Mouse (Mus musculus) embryonic facial prominence, embryonic 10.5 days (tissue): Measurements from ENCODE around the gene 1700129C05Rik. TPM values are rescaled to one million over a fixed set of nuclear protein-coding genes. Genes with fewer than 3 reads are reported as not detected.

ENCODE experiments used
- DNase-seq: peaks from one replicate; pipeline ENCODE4 v3.0.0-alpha.2; 2017; ENCODE audit warnings: low spot score
- H3K27ac ChIP-seq: fragments of 300-500 bp; sonication (generic); replicated peaks from 2 replicates; pipeline ENCODE4 v1.5.1; 2016; ENCODE audit warnings: mild to moderate bottlenecking
- H3K27me3 ChIP-seq: fragments of 300-500 bp; sonication (generic); replicated peaks from 2 replicates; pipeline ENCODE4 v1.6.1; 2016; ENCODE audit warnings: low read depth, mild to moderate bottlenecking; ENCODE audit not compliant: poor library complexity, severe bottlenecking
- H3K36me3 ChIP-seq: fragments of 300-500 bp; sonication (generic); replicated peaks from 2 replicates; pipeline ENCODE4 v1.6.1; 2016; ENCODE audit warnings: mild to moderate bottlenecking, moderate library complexity
- H3K4me1 ChIP-seq: fragments of 300-500 bp; sonication (generic); 2 replicates; pipeline ENCODE4 v1.6.1; 2016
- H3K4me3 ChIP-seq: fragments of 300-500 bp; sonication (generic); 2 replicates; pipeline ENCODE4 v1.5.1; 2016; ENCODE audit warnings: mild to moderate bottlenecking, moderate library complexity
- H3K9me3 ChIP-seq: fragments of 300-500 bp; sonication (generic); 2 replicates; pipeline ENCODE4 v1.6.1; 2016; ENCODE audit warnings: mild to moderate bottlenecking
- WGBS: fragments of 180-500 bp; shearing (Covaris S2); methylation state at CpG from one replicate; pipeline ENCODE4 v1.1.7; 2016; 5-methylcytosine and 5-hydroxymethylcytosine counted together
- polyA plus RNA-seq: library from polyadenylated mRNA; unstranded; fragments of >200 nt; fragmentation: Nextera tagmentation; extraction: Ambion mirVana; gene quantifications from 2 replicates; pipeline ENCODE4 v1.2.1, GENCODE M21; 2016

Gene 1700129C05Rik
- polyA plus RNA-seq: not detected in 2 replicates

GRCm38 (mm10) chr14:59142793-59143192 is at the start of gene 1700129C05Rik:
1700129C05Rik (minus strand) TSS chr14:59142893.
- 94% methylated on average over 4 of the region's 4 CpGs for WGBS
- Histone ChIP-seq H3K27me3 (no peaks in the 10 kb centered on the region), H3K36me3 (no peaks in the 10 kb centered on the region), H3K9me3 (no peaks in the 10 kb centered on the region), H3K4me3 (no peak within 1 kb of the TSS), H3K27ac (no peak within 1 kb of the TSS), H3K4me1 (no peaks in the 10 kb centered on the region)
- no peak for DNase-seq

- no peaks in the 10 kb centered on the region for H3K9me3 ChIP-seq
- no peaks in the 10 kb centered on the region for H3K36me3 ChIP-seq
- no peak overlapping the region for H3K4me3 ChIP-seq
- H3K4me1 ChIP-seq: no peaks in the 10 kb centered on the region
- H3K27me3 ChIP-seq: no peaks in the 10 kb centered on the region
- DNase-seq: no peak
- WGBS: 87% methylated on average over 2 of the region's 2 CpGs
- H3K27ac ChIP-seq: no peak overlapping the region
Measured at GRCm38 (mm10) chr14:59186121-59186520, 43.4 kb upstream of the 1700129C05Rik start.

- H3K27ac ChIP-seq: no peak overlapping the region
- no peaks in the 10 kb centered on the region for H3K36me3 ChIP-seq
- H3K4me3 ChIP-seq: no peak overlapping the region
- H3K9me3 ChIP-seq: no peaks in the 10 kb centered on the region
- DNase-seq: no peak
- no peaks in the 10 kb centered on the region for H3K4me1 ChIP-seq
- H3K27me3 ChIP-seq: no peaks in the 10 kb centered on the region
Measured at GRCm38 (mm10) chr14:59185514-59185913, 42.8 kb upstream of the 1700129C05Rik start.

- Histone ChIP-seq H3K27me3 (no peaks in the 10 kb centered on the region), H3K4me3 (no peak overlapping the region), H3K36me3 (no peaks in the 10 kb centered on the region), H3K9me3 (no peaks in the 10 kb centered on the region), H3K27ac (no peak overlapping the region), H3K4me1 (no peaks in the 10 kb centered on the region)
- WGBS: 84% methylated on average over 2 of the region's 2 CpGs
- no peak for DNase-seq
Measured at GRCm38 (mm10) chr14:59182732-59183131, 40.0 kb upstream of the 1700129C05Rik start.

GRCm38 (mm10) chr14:59178649-59179048 is 36.0 kb upstream of the 1700129C05Rik start, which contains the start of gene Gm5142:
Gm5142 (minus strand) TSS chr14:59178749.
- 93% methylated on average over 3 of the region's 3 CpGs for WGBS
- no peak for DNase-seq
- Histone ChIP-seq H3K4me1 (no peaks in the 10 kb centered on the region), H3K27me3 (no peaks in the 10 kb centered on the region), H3K27ac (no peak within 1 kb of the TSS), H3K9me3 (no peaks in the 10 kb centered on the region), H3K36me3 (no peaks in the 10 kb centered on the region), H3K4me3 (no peak within 1 kb of the TSS)

GRCm38 (mm10) chr14:59157016-59157698 is 14.5 kb upstream of the 1700129C05Rik start:
- Histone ChIP-seq H3K27me3 (no peaks in the 10 kb centered on the region), H3K4me3 (no peak overlapping the region), H3K27ac (no peak overlapping the region), H3K36me3 (no peaks in the 10 kb centered on the region), H3K9me3 (no peaks in the 10 kb centered on the region), H3K4me1 (no peaks in the 10 kb centered on the region)
- no peak for DNase-seq
- 78% methylated on average over 3 of the region's 3 CpGs for WGBS

GRCm38 (mm10) chr14:59155589-59155988 is 12.9 kb upstream of the 1700129C05Rik start:
- no peaks in the 10 kb centered on the region for H3K27me3 ChIP-seq
- no peaks in the 10 kb centered on the region for H3K36me3 ChIP-seq
- H3K9me3 ChIP-seq: no peaks in the 10 kb centered on the region
- no peak for DNase-seq
- H3K4me1 ChIP-seq: no peaks in the 10 kb centered on the region
- H3K27ac ChIP-seq: no peak overlapping the region
- 85% methylated on average over 2 of the region's 2 CpGs for WGBS
- no peak overlapping the region for H3K4me3 ChIP-seq

GRCm38 (mm10) chr14:59114281-59114680 is 28.4 kb downstream of the 1700129C05Rik start:
- H3K27ac ChIP-seq: no peak overlapping the region
- 5% methylated on average over 2 of the region's 2 CpGs for WGBS
- H3K4me1 ChIP-seq: no peaks in the 10 kb centered on the region
- H3K27me3 ChIP-seq: no peaks in the 10 kb centered on the region
- no peak for DNase-seq
- H3K9me3 ChIP-seq: no peaks in the 10 kb centered on the region
- no peak overlapping the region for H3K4me3 ChIP-seq
- H3K36me3 ChIP-seq: no peaks in the 10 kb centered on the region

- Histone ChIP-seq H3K4me3 (no peak overlapping the region), H3K4me1 (peaks cover 16% of the 10 kb centered on the region), H3K27ac (peak overlapping the region; percentile 77), H3K9me3 (no peaks in the 10 kb centered on the region), H3K36me3 (no peaks in the 10 kb centered on the region), H3K27me3 (no peaks in the 10 kb centered on the region)
- DNase-seq: peak; percentile 64
- WGBS: 12% methylated on average over 10 of the region's 10 CpGs
Measured at GRCm38 (mm10) chr14:59104006-59104605, 38.6 kb downstream of the 1700129C05Rik start.

- no peaks in the 10 kb centered on the region for H3K36me3 ChIP-seq
- no peak overlapping the region for H3K27ac ChIP-seq
- H3K27me3 ChIP-seq: no peaks in the 10 kb centered on the region
- no peak for DNase-seq
- H3K4me3 ChIP-seq: no peak overlapping the region
- no peaks in the 10 kb centered on the region for H3K4me1 ChIP-seq
- H3K9me3 ChIP-seq: no peaks in the 10 kb centered on the region
Measured at GRCm38 (mm10) chr14:59093601-59094000, 49.1 kb downstream of the 1700129C05Rik start.

GRCm38 (mm10) chr14:59084396-59084795 is 58.3 kb downstream of the 1700129C05Rik start:
- H3K4me3 ChIP-seq: no peak overlapping the region
- DNase-seq: peak; percentile 38
- H3K27me3 ChIP-seq: no peaks in the 10 kb centered on the region
- no peaks in the 10 kb centered on the region for H3K36me3 ChIP-seq
- 41% methylated on average over 6 of the region's 6 CpGs for WGBS
- no peak overlapping the region for H3K27ac ChIP-seq
- no peaks in the 10 kb centered on the region for H3K4me1 ChIP-seq
- H3K9me3 ChIP-seq: no peaks in the 10 kb centered on the region
